Mouse (Mus musculus) CD4-positive helper T cell, adult 2 months (primary cell): Measurements from ENCODE around the gene Dcaf17.
A peak's percentile ranks its signal among the peaks of the same experiment; 100 is the strongest.

Experiments used
- DNase-seq: peaks from one replicate; pipeline ENCODE4 v3.0.0-alpha.2; 2012; ENCODE audit warnings: low read depth, missing footprints, low spot score

Gene Dcaf17

GRCm38 (mm10) chr2:71055300-71056114, at the start of gene Dcaf17, which contains the start of gene Mettl8:
Gene Dcaf17 (plus strand): TSS chr2:71055328.
Gene Mettl8 (minus strand): TSS chr2:71055583.
- peak; percentile 98 for DNase-seq

DNA sequence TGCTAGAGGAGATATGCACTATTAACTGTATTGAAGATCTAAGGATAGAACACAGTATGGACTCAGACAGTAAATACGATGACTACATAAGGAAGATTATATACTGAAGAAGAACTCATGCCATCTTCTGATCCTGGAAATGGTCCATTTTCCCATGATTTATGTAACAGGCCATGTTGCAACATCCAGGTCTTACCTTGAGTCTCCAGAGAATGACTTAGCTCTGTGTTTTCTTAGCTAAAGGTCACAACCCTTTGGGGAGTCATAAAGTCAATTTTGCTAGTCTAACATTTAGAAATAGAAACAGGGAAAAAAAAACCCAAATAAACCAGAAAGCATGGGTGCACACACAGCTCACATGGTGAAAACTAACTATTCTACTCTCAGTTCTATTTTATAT, 43.3 kb upstream of the Dcaf17 start:
- no peak for DNase-seq

- DNase-seq: no peak
These were observed 41.6 kb upstream of the Dcaf17 start for GRCm38 (mm10) chr2:71013521-71013920.

GRCm38 (mm10) chr2:71019277-71019676, 35.9 kb upstream of the Dcaf17 start:
- DNase-seq: no peak

DNA sequence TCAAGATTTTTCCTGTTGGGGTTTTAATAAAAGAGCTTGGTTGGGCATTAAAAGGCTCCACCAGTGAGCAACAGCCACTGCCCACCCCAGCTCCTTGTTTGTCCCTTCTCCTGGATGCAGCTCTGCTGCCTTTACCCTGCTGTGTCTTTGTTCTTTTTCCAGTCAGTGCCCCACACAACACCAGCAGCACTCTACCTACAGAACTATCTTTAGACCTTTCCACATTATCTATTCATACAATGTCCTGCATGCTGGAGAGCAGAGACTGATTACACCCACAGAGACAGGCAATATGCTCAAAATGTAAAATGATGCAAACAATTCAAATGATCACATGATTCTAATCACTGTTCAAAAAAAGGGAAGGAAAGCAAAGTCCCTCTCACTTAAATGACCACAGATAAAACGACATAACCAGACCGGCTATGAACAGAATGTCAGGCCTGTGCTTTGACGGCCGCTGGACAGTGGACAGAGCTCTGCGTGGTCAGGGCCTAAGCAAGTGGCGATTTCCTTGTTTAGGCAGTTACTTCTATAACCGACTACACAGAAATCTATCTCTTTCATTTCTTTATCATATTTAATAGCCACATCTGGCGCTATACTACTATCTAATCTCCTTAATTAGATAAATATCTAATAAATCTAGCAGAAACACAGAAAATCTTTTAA, 35.3 kb upstream of the Dcaf17 start:
- DNase-seq: no peak

GRCm38 (mm10) chr2:71020674-71021073, 34.5 kb upstream of the Dcaf17 start:
- DNase-seq: no peak

GRCm38 (mm10) chr2:71022991-71023390, 32.1 kb upstream of the Dcaf17 start:
- no peak for DNase-seq

- no peak for DNase-seq
These were observed 31.1 kb upstream of the Dcaf17 start for GRCm38 (mm10) chr2:71023986-71024385.

GRCm38 (mm10) chr2:71025576-71026315, 29.4 kb upstream of the Dcaf17 start:
- no peak for DNase-seq

- no peak for DNase-seq
These were observed 28.3 kb upstream of the Dcaf17 start for GRCm38 (mm10) chr2:71026787-71027186.

- DNase-seq: no peak
These were observed 27.5 kb upstream of the Dcaf17 start for GRCm38 (mm10) chr2:71027631-71028030.

- no peak for DNase-seq
These were observed 24.5 kb upstream of the Dcaf17 start for GRCm38 (mm10) chr2:71030663-71031062.

DNA sequence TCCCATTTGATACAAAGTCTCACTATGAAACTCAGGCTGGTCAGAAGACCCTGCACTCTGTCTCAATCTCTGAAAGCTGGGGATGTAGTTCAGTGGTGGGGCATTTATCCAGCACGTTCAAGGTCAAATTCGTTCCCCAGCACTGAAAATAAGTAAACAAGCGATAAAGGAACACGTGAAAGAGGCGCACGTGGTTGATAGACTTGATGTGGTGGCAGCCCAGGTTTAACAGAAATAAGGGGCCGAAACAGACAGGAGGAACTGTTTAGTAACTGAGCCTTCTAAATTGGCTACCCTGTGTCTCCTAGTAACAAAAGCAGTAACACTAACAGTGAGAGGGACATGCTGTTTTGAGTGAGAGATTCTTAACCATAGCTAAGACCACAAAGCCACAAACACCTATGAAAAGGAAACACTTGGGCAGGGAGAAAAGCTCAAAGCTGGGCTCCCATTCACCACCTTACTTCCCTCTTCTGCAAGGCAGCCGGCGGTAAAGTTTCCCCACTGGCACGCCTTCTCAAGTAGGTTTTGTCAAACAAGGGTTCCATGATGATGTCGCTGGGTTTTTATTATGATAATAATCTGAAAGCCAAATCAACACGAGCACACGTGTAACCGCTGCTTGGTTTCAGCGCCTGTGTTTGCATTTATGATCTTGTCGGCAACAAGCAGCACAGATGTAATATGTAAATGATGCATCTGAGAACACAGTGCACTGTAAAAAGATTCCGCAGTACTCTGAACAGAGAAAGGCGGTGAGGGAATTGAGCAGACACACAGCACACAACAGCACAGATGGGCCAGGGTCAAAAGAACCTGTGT, 22.9 kb upstream of the Dcaf17 start:
- DNase-seq: peak; percentile 93

DNA sequence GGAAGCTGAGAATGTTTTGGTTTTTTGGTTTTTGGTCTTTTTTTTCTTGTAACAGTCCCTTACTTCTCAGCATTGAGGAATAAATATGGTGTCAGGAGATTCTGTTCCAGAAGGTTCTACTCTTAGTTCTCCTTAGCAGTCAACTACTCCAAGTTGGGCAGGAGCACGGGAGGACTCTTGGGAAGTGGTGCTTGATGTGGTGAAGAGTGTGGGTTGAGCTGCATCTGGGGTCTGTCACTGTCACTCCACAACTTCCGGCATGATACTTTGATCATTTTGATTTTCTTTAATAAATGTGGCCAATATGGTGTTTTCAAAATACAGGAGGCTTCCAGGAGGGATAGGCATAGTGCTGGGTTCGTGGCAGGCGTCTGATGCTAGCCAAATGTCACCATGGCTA, 22.1 kb upstream of the Dcaf17 start:
- DNase-seq: no peak

DNA sequence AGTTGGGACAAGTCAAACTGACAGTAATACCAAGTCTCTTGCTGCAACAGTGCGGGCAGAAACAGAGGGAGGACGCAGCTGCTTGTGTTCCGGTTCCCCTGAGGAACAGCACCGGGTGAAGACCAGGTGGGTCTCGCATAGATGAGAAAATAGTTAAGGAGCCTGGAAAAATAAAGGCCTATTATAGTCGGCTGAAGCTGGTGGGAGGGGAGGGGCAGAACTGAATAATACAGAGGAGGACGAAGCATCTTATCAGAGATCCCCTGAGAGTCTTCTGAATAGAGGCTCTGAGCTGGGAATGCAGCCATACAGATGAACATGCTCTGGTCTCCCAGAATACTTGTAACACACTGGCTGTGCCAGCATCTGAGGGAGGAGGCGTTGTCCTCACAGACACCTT, 21.1 kb upstream of the Dcaf17 start:
- no peak for DNase-seq

- DNase-seq: no peak
These were observed 17.7 kb upstream of the Dcaf17 start for GRCm38 (mm10) chr2:71037447-71037846.

DNA sequence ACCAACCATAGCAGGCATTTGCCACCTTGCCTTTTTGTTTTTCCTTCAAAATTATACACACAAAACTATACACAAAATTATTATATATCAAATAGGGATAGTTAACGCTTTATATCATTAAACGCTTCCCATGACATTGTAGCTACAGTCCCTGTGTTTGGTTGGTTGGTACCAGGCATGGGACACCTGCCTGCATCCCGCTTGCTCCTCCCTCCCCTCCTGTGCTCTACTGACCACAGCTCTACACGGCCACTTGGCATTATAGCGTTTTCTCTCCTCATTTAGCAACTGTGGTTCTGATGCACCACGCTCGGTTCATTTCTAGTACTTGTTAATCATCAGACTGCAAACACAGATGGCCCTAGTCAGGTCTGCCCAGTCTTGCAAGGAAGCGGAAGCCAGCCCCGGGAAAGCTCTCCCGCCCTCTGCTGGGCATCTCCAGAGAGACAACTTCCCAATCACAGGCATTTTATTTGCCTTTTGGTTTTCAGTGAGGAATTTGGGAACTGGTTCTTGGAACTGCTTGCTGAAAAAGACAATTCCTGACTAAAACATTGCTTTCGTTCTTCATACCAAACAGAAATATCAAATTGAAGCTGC, 15.5 kb upstream of the Dcaf17 start:
- DNase-seq: no peak

DNA sequence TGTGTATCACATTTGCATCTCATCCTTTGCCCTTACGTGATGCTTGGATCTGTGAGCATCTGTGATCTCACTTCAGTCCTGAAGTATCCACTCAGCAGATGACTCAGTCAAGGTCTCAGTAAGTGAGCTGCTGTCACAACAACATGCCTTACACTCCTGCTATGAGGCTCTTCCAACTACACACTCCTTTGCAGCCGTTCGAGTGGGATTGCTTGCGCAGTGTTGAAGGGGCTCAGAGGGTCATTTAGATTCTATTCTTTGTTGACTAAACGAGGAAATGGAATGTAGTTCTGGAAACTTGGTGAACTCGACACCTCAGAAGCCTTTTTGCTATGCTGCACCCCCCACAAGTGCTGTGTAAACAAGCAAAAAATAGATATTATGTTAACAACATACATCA, 9.0 kb upstream of the Dcaf17 start:
- no peak for DNase-seq

DNA sequence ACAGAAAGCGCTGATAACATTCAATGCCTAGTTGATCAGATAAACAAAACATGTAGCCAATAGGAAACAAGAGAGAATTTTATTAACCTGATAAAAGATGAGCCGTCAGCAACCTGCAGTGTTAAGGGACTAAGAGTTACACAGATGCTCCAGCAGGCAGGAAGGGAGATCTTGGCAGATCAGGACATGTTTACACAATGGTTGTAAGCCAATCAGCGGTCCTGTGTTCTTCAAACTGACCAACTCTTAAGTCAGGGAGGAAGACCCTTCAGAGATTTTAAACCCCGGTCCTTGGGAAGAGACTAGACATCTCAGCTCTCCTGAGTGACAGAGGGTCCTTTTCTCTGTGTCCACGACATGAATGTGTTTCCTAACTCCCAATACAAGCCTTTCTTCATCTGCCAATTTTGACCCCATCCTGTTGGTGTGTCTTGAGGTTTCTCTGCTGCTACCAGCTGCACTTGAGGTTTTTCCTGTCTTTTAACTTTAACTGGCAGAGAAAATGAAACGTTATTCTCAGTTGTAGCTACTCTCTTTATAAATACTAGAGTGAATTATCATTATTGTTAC, 8.3 kb upstream of the Dcaf17 start:
- peak; percentile 45 for DNase-seq

DNA sequence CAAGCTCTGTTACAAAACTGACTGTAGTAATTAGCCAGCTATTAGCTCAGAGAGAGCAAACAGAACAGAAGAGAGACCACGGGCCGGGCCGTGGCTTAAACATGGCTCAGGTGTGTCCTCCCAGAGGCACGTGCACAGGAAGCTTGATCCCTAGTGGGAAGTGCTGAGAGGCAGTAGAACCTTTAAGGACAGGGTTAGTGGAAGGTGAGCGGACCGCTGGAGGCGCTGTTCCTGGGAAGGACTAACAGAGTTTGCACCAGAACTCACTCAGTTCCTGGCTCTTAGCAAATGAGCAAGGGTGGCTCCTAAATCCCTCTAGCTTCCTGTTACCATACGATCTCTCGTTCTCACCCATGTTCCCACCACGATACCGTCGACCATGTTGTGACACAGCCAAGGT, 6.2 kb upstream of the Dcaf17 start:
- DNase-seq: no peak

DNA sequence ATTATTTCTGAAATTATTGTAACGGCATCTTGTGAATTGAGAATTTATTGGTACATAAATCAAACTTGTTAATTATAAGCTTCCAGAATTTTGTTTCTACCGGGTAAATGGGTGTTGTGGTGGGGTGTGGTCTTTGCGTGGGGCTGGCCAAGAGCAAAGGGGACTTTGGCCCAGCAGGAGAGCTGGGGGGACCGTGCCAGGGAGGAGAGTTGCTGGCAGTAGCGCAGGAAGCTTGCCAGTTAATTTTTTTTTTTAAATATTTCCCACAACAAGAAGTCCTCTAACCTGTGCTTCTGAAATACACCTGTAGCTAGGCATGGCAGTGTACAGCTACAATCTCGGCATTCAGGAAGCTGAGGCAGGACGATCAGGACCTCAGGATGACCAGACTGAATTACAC, 4.6 kb upstream of the Dcaf17 start:
- DNase-seq: no peak
